Mouse (Mus musculus) c-Kit-negative CD71-positive TER-119-positive erythroid progenitor cells, embryonic 14.5 days (primary cell): ENCODE data around the gene Vps13d.

Experiments used
- DNase-seq: peaks from one replicate; pipeline ENCODE4 v3.0.0-alpha.2; 2013; ENCODE audit warnings: low read depth, low spot score

Vps13d gene

DNA sequence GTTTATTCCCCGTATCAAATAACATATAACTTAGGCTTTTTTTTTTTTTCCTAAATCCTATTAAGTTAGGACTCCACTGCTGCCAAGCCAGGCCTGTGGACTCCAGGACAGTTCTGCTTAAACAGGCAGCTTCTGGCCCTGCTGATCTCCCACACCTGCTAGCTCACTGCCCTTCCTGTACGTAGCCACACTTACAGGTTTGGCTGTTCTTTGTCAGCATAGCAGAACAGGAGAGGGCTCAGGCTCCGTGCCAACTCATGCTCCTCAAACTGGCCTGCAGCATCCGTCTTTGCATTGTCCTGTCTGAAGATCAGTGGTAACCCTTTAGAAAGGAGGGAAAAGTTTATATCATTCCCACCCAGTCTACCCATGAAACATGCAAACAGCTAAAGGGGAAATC is 108.3 kb downstream of the Vps13d start:
- no peak for DNase-seq

DNA sequence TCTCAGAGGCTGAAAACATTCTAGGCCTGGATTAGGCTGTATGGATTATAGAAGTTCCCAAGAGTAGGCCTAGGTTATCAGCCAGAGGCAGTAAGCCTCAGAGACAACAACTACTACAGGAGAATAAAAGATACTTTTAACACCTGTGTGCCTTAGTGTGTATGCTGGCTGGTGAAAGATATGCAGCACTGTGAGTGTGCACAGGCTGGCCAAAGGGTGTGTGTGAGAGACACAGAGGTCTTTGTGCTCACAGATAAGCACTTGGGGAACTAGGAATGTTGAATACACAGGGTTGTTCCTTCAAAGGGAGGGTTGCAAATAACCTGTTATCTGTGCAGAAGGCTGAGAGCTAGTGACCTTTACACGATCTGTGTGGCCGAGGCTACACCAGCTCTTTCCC is 115.5 kb downstream of the Vps13d start:
- no peak for DNase-seq

DNA sequence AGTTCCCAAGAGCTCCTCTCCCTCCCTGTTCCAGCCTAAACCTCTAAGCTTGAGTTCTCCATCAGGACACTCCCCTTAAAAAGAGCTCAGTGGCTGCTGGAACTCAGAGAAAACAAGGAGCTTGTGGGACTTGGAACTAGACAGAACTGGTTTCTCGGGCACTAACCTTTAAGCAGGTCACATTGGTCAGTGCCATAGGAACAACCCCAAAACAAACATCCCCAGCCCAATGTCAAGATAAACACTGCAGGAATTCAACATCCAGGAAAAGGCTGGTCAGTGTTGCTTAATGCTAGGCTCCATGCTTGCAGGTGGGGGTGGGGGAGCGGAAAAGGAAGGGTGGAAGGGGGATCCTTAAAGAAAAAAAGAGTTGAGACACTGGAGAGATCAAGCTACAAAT is 120.5 kb downstream of the Vps13d start:
- no peak for DNase-seq

DNA sequence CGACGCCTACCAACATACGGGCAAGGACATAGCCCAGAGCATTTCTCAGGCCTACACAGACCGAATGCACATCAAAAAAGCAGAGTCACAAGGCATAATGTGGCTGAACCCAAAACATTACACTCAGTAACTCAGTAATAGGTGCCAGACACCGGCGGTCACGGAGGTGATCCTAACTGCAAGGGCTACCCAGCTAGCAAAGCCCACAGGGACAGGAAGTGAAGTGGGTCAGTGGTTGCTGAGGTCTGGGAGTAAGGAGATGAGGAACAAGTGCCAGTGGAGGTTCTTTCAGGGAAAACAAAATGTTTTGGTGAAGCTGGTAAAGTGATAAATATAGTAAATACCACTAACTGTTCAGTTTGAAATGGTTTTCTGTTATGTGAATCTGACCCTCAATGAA is 121.1 kb downstream of the Vps13d start:
- no peak for DNase-seq

DNA sequence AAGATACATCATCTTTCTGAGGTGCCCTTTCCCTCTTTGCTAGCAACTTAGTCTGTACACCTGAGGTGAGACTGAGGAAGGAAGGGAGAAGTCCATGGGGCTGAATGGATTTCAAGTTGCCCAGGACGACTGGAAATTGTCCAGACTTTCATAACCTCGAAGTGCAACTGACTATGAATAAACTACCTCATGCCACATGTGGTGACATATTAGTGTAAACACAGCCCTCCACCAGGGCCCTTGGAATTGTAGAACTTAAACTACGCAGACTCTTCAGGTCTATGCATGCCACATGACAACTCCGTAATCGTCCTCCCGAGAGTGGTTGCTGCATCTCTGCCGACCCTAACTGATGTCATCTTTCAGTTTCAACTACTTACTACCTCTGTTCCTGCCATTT is 122.9 kb downstream of the Vps13d start:
- no peak for DNase-seq

DNA sequence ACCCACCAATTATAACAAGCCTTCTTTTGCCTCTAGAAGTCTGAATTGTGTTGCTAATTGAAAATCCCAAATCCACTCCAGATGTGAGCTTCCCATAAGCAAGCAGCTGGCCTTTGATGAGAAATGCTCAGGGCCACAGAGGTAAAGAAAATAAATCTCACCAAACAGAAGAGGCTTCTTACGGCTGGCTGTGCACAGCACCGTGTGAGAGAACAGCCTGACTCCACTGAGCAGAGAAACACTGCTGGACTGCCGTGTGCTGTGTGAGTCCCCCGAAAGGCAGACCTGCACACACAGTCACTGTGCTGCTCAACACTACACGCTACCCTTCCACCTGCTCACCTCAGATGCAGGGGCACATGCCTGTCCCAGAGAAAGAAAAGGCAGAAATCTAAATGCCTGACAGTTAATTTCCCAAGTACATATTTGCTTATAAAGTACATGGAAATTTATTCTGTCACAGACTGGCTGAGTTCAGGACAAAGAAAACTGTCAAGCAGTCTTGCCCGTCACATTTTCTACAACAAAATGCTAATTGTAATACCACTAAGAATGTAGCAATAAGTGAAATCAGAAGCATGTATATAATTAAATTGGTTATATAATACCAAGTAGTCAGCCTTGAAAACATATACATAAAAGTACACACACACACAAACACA is 127.7 kb downstream of the Vps13d start:
- DNase-seq: no peak

DNA sequence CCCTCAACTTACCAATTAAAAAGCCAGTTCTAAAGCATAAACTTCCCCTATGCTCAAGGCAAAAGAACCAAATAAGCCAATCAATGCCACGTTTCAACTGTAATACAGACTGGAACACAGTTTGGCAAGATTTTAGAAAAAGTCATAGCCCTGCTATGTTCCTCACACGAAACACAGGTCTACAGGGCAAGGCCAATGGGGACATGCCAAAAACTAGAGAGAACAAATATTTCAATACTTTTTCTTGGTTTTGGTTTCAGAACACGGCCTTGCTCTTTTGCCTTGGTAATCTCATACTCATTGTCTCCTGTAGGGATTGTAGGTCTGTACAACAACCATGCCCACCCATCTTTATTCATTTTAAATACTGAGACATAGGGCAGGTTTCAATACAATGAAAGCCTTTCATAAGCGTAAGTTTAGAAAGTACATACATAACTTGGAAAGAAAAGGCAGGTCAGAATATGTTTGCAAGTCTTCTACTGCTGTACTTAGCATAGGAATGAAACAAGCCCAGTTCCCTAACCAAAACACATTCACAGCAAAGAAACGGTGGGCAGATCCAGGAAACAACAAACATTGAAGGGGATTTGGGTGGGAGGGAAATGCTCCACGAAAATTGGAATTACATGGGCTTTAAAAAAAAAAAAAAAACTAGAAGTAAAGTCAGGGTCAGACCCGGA is 128.3 kb downstream of the Vps13d start:
- no peak for DNase-seq

DNA sequence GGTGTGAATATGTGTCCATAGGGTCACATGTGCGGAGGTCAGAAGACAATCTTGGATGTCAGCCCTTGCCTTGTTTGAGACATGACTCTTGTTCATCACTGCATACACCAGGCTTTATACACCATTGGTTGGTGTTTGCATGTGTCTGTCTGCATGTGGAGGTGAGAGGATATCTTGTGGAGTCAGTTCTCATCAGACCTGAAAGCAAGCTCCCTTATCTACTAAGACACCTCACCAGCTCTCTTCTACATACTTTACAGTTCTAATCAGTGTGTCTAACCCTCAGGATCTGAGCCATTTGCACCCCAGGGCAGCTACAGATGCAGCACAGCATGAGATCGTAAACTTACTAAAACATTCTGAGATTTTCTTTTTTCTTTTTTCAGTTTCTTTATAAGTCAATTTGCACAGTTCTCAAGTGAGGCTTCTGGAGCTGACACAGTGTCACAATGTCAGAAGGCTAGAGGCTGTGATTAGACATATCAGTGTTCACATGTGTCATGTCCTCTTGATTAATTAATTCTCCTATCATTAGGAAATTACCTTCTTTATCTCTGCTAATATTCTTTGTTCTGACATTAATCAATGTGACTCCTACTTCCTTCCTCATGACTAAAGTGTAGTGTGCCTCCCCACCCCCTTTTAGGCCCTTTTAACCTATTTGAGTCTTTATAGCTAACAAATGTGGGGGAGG is 135.9 kb downstream of the Vps13d start:
- no peak for DNase-seq

DNA sequence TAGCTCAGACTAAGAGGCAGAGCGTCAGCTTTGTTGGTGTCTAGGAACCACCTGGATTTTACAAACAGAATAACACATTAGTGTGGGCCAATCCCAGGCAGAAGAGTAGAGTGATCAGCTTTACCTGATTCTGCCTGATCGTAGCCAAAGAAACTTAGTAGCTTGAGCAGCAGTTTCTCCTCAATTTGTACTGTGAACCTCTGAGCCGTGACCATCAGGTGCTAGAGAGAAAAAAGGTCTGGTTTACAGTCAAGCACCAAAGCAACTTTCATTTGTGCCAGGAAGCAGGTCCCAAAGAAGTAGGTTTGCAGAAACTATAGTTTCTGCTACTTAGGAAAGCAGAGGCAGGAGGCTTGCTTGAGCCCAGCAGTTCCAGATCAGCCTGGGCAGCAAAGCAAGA is 138.5 kb downstream of the Vps13d start:
- no peak for DNase-seq

DNA sequence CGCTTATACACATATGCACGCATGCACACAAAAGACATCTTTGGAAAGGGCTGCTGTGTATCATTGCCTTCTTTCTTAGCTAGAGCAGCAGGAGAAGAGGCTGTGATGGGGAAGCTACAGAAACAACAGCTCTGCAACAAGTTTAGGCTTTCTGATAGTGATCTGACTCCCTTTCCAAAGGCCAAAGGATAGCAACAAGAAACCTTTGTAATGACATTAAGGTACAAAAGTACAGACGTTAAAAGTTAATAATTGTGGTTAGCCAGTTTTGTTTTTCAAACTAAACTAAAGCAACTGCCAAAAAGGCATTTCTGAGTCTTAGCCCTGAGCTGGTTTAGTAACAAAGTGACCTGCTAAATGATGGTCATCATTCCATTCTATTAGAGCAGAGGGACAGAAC is 139.0 kb downstream of the Vps13d start:
- no peak for DNase-seq

DNA sequence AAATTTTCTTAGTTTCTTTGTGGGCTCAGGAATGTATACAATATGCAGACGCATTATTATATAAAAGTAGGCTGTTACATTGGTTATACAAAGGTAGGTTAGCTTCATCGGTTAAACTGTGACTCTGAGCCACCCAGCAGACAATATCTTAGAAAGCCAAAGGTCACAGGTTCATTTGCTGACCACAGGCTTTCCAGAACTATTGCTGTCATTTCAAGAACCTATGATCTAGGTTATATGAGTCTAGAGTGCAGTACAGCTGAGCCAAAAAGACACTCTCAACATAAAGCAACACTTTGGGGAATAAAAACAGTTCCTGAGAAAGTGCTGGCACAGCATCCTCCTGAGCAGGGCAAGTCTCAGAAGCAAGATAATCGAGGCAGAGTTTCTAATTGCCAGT is 140.4 kb downstream of the Vps13d start:
- no peak for DNase-seq

DNA sequence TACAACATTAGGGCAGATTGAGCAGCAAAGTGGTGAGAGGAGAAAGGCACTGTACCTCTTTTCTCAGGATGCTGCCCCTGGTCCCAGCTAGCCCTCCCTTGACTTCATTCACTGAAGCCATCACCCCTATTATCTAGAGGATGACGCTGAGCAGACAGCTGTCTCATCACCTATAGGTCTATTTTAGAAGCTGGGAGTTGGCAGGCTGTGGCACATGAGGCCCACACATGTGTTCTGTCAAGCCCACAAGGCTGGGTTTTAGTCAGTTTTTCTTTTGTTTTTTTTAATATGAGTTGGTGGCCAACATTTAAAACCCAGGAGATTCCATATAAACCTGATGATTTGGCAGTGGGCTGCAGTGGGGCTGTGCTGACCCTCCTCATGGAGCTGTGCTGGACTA is 142.1 kb downstream of the Vps13d start:
- DNase-seq: no peak

DNA sequence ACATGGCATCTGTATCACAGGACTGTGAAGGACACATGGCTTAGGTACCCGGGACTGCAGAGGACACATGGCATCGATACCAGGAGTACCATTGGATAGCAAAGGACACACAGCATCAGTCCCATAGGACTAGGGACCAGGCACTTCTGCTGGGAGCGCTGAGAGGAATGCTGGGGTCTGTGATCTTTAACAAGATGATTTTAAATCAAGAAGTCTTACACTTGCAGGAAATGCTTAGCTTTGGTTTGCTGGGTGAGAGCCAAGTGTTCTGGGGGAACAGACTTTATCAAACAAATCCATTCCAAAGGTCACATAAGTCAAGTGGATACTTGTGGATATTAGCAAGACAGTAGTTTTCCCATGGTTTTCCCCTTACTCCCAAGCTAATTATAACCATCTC is 142.5 kb downstream of the Vps13d start:
- DNase-seq: no peak

DNA sequence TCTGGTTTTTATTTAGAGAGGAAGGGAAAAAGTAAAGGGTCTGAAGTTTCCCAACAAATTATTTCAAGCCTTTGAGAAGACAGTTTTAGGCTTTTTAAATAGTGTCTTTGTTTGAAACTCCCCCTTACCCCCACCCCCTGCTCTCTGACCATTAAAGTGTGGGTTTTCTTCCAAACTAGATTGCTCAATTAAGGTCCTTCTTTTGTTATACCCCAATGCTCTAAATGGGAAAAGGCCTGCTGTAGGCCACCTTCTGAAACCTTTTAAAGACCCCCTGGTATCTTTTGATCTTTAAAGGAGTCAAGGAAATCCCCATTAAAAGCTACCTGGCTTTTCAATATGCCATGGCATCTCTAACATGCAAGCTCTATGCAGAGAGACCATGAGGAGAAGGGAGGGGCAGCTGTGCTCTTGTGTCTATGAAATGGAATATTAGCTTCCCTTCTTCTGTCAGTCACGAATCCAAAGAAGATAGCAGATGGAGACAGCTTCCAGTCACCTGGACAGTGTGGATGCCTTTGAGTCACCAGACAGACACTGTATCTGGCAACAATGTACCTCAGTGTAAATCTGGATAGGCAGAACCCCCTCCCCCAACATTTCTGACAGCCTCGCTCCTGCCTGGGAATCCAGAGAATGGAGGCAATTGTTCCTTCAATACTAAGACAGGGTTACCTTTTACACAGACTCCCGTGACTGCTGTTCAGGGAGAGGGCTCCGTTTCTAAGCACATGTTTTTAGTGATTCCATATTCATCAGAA is 143.4 kb downstream of the Vps13d start:
- DNase-seq: no peak

DNA sequence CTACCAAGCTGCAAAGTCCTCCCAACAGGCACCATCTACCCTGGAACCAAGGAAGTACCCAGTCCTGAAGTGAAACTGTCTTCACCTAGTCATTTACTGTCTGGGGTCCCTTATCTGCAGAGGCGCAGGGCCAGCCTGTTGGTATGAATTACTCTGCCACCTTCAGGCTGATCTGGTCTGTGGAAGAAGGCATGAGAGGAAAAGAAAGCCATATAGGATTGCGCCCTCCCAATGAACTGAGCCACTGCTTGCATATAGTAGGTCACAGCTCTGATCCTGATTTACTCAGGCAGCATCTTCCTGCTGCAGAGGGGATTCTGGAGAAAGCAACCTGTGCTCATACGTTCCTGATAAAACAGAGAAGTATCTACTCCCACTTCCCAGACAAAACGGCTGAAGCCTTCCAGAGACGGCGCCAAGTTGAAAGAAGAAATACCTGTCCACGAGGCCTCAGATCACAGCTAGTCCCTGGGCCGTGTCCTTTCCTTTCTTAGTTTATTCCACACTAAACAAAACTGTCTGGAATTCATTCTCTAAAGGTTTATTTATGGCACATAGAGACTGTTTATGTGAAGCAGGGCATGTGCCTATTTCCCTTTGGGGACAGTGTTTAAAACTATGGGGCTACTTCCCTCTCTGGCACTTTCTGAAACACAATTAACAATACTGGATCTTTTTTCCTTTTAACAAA is 144.1 kb downstream of the Vps13d start:
- no peak for DNase-seq

DNA sequence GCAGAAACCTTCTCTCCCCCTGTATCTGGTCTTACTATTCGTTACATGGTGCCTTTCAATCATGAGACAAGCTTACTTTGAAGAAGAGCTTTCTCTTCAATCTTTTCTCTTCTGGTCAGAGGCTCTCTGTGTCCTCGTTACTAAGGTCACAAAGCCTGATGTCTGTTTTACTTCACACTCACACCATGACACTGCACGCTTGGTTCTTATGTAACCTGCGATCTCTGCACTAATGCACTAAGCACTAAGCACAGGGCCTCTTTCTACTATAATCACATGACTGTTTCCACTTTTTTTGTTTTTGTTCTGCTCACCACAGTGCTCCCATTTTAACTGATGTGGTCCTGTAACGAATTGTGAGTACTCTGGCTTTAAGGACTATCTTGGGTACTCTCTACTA is 146.8 kb downstream of the Vps13d start:
- no peak for DNase-seq

DNA sequence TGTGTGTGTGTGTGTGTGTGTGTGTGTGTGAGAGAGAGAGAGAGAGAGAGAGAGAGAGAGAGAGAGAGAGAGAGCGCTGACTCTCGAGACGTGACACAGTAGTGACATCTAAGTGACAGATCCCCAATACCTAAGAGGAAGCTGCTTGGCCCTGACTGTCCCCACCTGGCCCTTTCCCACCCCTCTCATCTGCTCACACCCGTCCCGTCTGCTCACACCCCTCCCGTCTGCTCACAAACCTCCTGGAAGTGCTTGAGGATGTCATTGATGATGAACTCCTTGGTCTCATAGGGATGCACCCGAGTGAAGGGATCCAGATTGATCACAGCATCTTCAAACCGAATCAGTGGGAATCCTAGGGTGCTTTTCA is 148.8 kb downstream of the Vps13d start:
- no peak for DNase-seq

DNA sequence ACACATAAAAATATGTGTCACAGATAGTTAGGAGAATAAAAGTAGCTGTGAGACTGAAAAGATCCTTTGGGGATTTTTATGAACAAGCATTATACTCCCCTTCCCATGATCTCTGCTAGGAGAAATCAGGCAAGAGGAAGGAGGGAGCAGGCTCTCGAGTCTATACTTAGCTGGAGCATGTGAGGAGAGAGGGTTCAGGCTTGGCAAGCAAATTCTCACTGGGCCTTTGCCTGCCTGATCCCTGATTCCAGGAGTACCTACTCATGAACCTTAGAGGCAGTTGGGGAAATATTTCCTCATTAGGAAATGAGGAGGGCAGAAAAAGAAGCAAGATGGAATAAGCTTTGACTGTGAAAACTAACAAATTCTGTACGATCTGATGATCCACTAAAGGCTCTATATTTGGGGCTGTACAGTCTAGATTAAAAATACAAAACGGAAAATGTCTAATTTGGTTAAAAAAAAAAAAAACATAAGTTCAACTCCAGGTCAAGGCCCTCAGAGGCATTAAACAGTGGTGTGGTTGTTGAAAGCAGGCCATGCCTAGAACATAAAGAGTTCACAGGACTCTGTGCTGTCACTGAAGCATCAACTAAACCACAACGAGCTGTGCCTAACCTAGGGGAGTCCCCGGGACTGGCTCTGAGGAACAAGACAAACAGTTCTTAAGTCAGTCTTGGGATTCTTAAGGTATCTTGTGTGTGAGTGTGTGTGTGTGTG is 149.3 kb downstream of the Vps13d start:
- no peak for DNase-seq

DNA sequence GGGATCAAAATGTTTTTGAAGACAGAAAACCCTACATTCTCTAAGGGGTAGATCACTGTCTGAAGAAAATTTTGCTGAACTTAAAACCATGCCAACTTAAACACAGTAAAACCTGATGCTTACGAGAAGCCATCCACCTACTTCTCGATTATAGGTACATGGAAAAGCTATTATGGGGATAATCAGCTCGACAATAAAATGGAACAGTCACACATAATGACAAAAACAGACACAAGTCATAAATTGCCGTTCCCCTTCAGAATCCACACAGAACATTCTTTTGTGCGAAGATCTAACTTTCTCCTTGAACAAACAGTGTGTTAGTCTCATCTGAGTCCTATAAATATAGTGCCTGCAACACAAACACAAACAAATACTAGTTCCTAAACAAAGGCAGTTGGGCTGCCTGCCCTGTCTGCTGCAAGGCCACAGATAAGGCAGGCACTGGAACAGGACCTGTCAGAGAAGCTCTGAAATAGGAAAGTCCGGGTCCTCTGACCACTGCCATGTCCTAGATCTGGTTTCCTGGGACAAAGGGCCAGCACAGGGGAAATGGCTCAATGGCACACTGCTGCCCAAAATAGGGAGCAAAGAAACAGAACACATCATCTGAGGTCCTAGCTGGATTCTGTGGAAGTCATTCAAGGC is 153.5 kb downstream of the Vps13d start:
- no peak for DNase-seq

DNA sequence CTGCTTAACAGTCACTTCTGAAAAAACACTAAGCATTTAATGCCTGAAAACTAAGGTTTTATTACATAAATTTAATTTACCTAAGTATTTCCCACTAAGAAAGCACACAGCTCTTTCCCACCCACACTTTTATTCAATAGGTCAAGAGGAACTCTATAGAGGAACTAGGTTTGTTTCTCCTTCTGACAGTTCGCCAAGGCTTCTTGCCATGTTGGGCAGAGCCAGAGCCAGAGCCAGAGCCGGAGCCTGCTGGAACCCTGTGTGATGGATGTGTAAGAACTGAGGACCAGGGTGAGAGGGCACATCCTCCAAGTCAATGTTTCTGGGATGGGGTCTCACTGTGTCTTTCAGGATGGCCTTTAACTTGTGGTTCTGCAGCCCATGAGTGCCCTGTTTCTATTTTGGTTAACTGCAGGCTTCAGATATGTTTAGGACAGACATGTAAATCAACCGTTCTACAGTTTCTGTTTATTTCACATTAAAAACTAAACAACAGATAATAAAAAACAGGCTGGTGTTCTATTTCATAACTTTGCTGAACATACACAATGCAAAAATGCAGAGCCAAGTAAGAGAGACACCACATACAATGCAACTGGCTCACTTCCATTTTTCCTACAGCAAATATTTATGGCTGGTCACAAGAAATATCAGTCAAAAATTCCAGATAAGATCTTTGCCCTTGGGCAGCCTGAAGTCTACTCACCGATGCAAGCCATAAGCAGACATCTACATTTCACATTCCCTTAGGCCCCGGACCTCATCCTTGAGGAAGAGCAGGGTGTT is 157.0 kb downstream of the Vps13d start:
- no peak for DNase-seq
